Mouse (Mus musculus) liver, embryonic 11.5 days (tissue): ENCODE results near the gene Lman1l. TPM values are rescaled to one million over a fixed set of nuclear protein-coding genes. Genes with fewer than 3 reads are reported as not detected.

ENCODE experiments used
- ATAC-seq: fragments of 200-750 bp; cut with Nextera tagmentation; replicated peaks from 2 replicates; pipeline ENCODE4 v1.8.0; 2017; ENCODE audit warnings: moderate number of reproducible peaks, mild to moderate bottlenecking, moderate TSS enrichment, moderate library complexity; ENCODE audit not compliant: low FRiP score
- DNase-seq: peaks from one replicate; pipeline ENCODE4 v3.0.0-alpha.2; 2017; ENCODE audit warnings: low spot score
- H3K27ac ChIP-seq: fragments of 300-500 bp; sonication (generic); 2 replicates; pipeline ENCODE4 v1.5.1; 2014; ENCODE audit warnings: mild to moderate bottlenecking, low read depth, low read length, control low read depth
- H3K27me3 ChIP-seq: fragments of 300-500 bp; sonication (generic); replicated peaks from 2 replicates; pipeline ENCODE4 v1.6.1; 2014; ENCODE audit warnings: low read length, mixed read lengths; ENCODE audit not compliant: control insufficient read depth, insufficient read depth
- H3K36me3 ChIP-seq: fragments of 300-500 bp; sonication (generic); 2 replicates; pipeline ENCODE4 v1.6.1; 2014; ENCODE audit warnings: mild to moderate bottlenecking, low read length, moderate library complexity, mixed read lengths; ENCODE audit not compliant: control insufficient read depth, insufficient read depth
- H3K4me1 ChIP-seq: fragments of 300-500 bp; sonication (generic); replicated peaks from 2 replicates; pipeline ENCODE4 v1.6.1; 2014; ENCODE audit warnings: low read length, mixed read lengths; ENCODE audit not compliant: control insufficient read depth, insufficient read depth
- H3K4me2 ChIP-seq: fragments of 300-500 bp; sonication (generic); 2 replicates; pipeline ENCODE4 v1.6.1; 2014; ENCODE audit warnings: mild to moderate bottlenecking, control low read depth, moderate library complexity
- H3K4me3 ChIP-seq: fragments of 300-500 bp; sonication (generic); 2 replicates; pipeline ENCODE4 v1.5.1; 2014; ENCODE audit warnings: low read depth, low read length, control low read depth
- H3K9ac ChIP-seq: fragments of 300-500 bp; sonication (generic); 2 replicates; pipeline ENCODE4 v1.6.1; 2014; ENCODE audit warnings: low read depth, low read length, control low read depth
- H3K9me3 ChIP-seq: fragments of 300-500 bp; sonication (generic); 2 replicates; pipeline ENCODE4 v1.6.1; 2016; ENCODE audit warnings: low read length, inconsistent platforms, mixed read lengths; ENCODE audit not compliant: control insufficient read depth
- WGBS: fragments of 180-500 bp; shearing (Covaris S2); extraction: QIAGEN DNeasy Blood & Tissue Kit; methylation state at CpG from one replicate; pipeline ENCODE4 v1.1.7; 2014; 5-methylcytosine and 5-hydroxymethylcytosine counted together
- polyA plus RNA-seq: library from polyadenylated mRNA; unstranded; fragments of >200 nt; fragmentation: Nextera tagmentation; extraction: Ambion mirVana; gene quantifications from 2 replicates; pipeline ENCODE4 v1.2.1, GENCODE M21; 2014

Gene Lman1l
- not detected in 2 replicates for polyA plus RNA-seq

DNA sequence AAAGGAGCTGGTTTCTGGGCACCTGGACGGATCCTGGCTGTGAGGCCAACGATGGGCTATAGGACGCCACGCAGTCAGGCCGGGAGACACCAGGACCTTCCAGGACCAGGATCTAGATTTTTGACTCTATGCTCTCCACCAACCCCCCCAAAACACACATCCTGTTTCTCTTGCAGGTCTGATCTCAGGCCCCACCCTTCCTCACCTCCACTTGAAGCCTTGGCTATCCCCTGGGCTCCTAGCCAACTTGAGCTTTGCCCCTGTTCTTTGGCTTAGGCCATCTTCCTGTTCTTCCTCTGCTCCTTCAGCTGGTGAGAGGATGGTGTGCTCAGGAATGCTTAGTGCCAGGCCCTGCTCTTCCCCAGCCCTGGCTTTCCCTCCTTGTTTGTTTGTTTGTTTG is at the start of gene Lman1l:
Gene Lman1l (minus strand): TSS at position 101 of the 400 bp plus-strand sequence.
- Histone ChIP-seq H3K9ac (no peak within 1 kb of the TSS), H3K9me3 (no peaks in the 10 kb centered on the region), H3K27me3 (no peaks in the 10 kb centered on the region), H3K36me3 (peaks cover 3% of the 10 kb centered on the region; the same call in 1 of the 2 replicates), H3K27ac (no peak within 1 kb of the TSS), H3K4me1 (no peaks in the 10 kb centered on the region), H3K4me2 (no peak within 1 kb of the TSS), H3K4me3 (no peak within 1 kb of the TSS)
- DNase-seq (no peak), ATAC-seq (no peak)
- 91% methylated on average over 5 of the region's 5 CpGs for WGBS

DNA sequence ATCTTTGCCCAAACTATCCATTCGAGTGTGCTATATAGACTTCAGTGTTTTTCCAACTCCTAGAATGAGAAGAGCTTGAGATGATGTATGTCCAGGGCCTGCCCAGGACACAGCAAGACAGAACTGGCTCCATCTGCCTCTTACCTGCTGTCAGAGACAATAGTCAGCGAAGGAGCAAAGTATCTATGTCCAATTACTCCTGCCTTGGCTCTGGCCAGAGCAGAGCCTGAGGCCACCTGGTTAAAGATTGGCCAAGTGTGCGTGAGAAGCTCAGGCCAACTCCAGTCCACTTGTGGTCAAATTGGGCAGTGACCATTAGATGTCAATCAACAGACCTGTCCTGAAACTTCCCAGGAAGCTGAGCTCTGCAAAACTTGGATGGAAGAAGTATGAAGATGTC is 49.0 kb upstream of the Lman1l start:
- no peak overlapping the region for H3K4me3 ChIP-seq
- no peaks in the 10 kb centered on the region; the same call in 1 of the 2 replicates for H3K4me1 ChIP-seq
- H3K27me3 ChIP-seq = no peaks in the 10 kb centered on the region
- DNase-seq (no peak), ATAC-seq (no peak)
- no peaks in the 10 kb centered on the region for H3K36me3 ChIP-seq
- no peak overlapping the region for H3K4me2 ChIP-seq
- H3K9ac ChIP-seq = no peak overlapping the region
- H3K27ac ChIP-seq = no peak overlapping the region
- WGBS = 76% methylated on average over 3 of the region's 3 CpGs
- H3K9me3 ChIP-seq = no peaks in the 10 kb centered on the region

DNA sequence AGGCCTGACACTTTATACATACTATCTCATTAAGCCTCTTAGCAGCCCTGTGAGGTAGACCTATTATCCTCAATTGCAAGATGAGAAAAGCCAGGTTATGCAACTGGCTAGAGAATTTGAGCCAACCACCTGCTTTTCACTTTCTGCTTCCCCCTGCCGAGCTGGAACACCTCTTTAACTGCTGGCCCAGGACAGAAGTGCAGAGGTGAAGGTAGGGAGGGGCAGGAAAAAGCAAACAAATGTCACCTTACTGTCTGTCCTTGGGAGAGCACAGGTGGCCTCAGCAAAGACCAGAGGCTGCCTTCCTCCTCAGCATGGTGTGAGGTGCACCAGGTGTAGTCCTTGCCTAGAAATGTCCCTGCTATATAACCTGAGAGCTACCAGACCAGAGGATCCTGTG is 47.7 kb upstream of the Lman1l start:
- 30% methylated on average over 1 of the region's 1 CpGs for WGBS
- Histone ChIP-seq H3K4me1 (no peaks in the 10 kb centered on the region; the same call in 1 of the 2 replicates), H3K9ac (no peak overlapping the region), H3K4me3 (no peak overlapping the region), H3K27me3 (no peaks in the 10 kb centered on the region), H3K4me2 (no peak overlapping the region), H3K9me3 (no peaks in the 10 kb centered on the region), H3K27ac (no peak overlapping the region), H3K36me3 (no peaks in the 10 kb centered on the region)
- DNase-seq (no peak), ATAC-seq (no peak)

DNA sequence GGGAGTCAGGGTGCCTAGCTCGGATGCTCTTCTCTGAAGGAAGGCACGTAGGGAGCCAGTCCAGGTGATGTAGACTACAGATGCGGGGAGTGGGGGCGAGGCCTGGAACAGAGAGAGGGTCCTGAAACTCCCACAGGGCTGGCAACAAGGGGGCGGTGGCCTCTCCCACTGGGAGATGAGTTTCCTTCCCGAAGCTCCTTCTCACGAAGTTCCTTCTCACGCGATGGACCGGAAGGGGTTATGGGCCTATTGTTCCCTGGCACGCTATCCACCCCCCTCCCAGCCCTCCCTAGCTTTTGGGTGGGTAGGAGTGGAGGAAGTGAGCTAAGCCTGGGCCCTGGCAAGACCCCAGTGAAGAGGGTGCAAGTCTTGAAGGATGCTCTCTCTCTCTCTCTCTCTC is 47.2 kb upstream of the Lman1l start:
- H3K4me3 ChIP-seq = no peak overlapping the region
- no peak overlapping the region for H3K4me2 ChIP-seq
- H3K27me3 ChIP-seq = no peaks in the 10 kb centered on the region
- no peak for ATAC-seq
- H3K36me3 ChIP-seq = no peaks in the 10 kb centered on the region
- H3K4me1 ChIP-seq = no peaks in the 10 kb centered on the region; the same call in 1 of the 2 replicates
- no peak for DNase-seq
- H3K9me3 ChIP-seq = no peaks in the 10 kb centered on the region
- H3K9ac ChIP-seq = no peak overlapping the region
- WGBS = 56% methylated on average over 11 of the region's 11 CpGs
- H3K27ac ChIP-seq = no peak overlapping the region

DNA sequence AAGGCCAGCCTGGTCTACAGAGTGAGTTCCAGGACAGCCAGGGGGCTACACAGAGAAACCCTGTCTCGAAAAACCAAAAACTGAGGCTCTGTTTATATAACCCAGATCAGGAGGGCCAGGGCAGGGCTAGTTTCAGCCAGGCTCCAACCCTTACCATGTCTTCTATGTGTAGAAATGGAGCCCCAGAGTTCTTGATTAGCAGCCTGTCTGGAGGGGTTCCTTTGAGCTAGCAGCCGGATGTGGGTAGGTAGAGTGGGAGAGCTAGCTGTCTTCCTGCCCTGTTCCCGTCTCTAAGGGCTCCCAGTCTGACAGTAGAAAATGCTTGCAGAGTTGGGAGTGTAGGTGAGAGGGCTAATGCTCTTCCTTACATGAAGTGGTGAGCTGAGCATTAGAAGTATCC is 46.6 kb upstream of the Lman1l start:
- Histone ChIP-seq H3K27ac (no peak overlapping the region), H3K4me3 (no peak overlapping the region), H3K36me3 (no peaks in the 10 kb centered on the region), H3K27me3 (no peaks in the 10 kb centered on the region), H3K9me3 (no peaks in the 10 kb centered on the region), H3K4me1 (no peaks in the 10 kb centered on the region; the same call in 1 of the 2 replicates), H3K4me2 (no peak overlapping the region), H3K9ac (no peak overlapping the region)
- ATAC-seq = no peak
- DNase-seq = no peak
- WGBS = 59% methylated on average over 3 of the region's 3 CpGs

DNA sequence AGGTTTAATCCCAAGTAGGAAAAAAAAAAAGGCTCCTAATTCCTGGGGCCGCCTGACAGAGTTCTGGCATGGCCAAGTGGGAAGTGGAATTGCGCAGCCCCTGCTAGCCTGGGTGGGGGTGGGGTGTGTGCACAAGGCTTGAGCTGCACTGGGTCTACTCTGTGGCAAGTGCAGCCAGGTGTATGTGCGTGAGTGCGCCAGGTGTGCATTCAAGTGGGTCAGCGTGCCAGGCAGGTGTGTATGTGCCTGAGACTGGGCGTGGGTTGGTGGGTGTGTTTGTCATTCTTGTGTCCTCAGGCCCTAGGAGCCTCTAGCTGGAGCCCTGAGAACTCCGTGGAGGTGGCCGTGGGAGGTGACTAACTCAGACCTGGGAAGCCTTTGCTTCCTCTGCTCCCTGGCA is 46.0 kb upstream of the Lman1l start:
- Histone ChIP-seq H3K4me2 (no peak overlapping the region), H3K36me3 (no peaks in the 10 kb centered on the region), H3K9me3 (no peaks in the 10 kb centered on the region), H3K4me3 (no peak overlapping the region), H3K4me1 (no peaks in the 10 kb centered on the region; the same call in 1 of the 2 replicates), H3K27ac (no peak overlapping the region), H3K9ac (no peak overlapping the region), H3K27me3 (no peaks in the 10 kb centered on the region)
- WGBS = 75% methylated on average over 8 of the region's 8 CpGs
- ATAC-seq = no peak
- no peak for DNase-seq

DNA sequence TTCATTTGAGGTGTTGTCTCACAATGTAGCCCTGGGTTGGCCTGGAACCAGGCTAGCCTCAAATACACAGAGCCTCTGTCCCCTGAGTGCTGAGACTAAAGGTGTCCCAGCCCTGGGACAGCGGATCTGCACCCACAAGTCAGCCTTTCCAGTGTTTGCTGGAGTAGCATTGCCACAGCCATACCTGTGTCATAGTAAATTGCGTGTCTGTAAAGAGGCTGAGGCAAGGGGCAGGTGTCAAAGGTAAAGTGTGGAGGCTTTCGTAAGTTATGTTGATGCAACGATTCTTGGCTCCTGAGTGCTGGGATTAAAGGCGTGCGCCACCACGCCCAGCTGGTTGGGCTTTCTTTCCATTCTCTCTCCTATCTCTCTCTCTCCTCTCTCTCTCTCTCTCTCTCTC is 44.0 kb upstream of the Lman1l start:
- H3K4me1 ChIP-seq = peaks cover 6% of the 10 kb centered on the region
- no peak overlapping the region for H3K27ac ChIP-seq
- H3K4me2 ChIP-seq = no peak overlapping the region
- ATAC-seq (no peak), DNase-seq (no peak)
- H3K9ac ChIP-seq = no peak overlapping the region
- no peaks in the 10 kb centered on the region for H3K27me3 ChIP-seq
- no peak overlapping the region for H3K4me3 ChIP-seq
- H3K9me3 ChIP-seq = no peaks in the 10 kb centered on the region
- no peaks in the 10 kb centered on the region for H3K36me3 ChIP-seq
- WGBS = 57% methylated on average over 7 of the region's 7 CpGs

DNA sequence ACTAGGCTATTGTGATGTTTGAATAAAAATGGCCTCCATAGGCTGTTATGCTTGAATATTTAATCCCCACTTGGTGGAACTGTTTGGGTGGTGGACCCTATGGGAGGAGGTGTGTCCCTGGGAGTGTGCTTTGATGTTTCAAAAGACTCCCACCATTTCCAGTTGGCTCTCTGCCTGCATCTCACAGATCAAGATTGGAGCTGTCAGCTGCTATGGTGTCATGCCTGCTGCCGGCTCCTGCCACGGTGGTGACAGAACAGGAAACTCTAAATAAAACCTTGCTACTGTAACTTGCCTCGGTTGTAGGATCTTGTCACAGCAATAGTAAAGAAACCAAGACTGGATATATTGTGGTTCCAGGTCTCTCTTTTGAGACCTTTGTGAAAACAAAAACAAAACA is 41.0 kb upstream of the Lman1l start:
- no peak overlapping the region for H3K27ac ChIP-seq
- H3K27me3 ChIP-seq = no peaks in the 10 kb centered on the region
- H3K9me3 ChIP-seq = no peaks in the 10 kb centered on the region
- no peak overlapping the region for H3K9ac ChIP-seq
- 55% methylated on average over 3 of the region's 3 CpGs for WGBS
- H3K4me3 ChIP-seq = no peak overlapping the region
- DNase-seq (no peak), ATAC-seq (no peak)
- no peak overlapping the region for H3K4me2 ChIP-seq
- peaks cover 6% of the 10 kb centered on the region for H3K4me1 ChIP-seq
- H3K36me3 ChIP-seq = no peaks in the 10 kb centered on the region

DNA sequence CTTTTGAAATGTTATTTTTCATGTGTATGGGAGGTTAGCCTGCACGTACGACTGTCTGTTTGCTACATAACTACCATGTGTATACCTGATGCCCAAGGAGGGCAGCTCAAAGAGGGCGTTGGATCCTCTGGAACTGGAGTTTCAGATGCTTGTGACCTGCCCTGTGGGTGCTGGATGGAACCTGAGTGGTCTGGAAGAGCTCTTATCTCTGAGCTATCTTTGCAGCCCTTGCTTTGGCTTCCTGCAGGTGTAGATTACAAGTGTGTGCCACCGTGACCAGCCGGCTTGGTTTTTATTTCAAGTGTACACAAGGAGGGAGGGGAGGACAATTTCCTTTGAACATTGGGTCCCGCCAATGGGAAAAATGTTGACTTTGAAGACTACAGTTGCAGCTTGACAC is 39.9 kb upstream of the Lman1l start:
- peak overlapping the region; percentile 23; the same call in 1 of the 2 replicates for H3K9ac ChIP-seq
- ATAC-seq = peak; percentile 72

More for the DNA sequence above, 39.9 kb upstream of the Lman1l start:
- no peaks in the 10 kb centered on the region for H3K36me3 ChIP-seq
- H3K27ac ChIP-seq = no peak overlapping the region
- 45% methylated on average over 6 of the region's 6 CpGs for WGBS
- H3K4me1 ChIP-seq = peaks cover 10% of the 10 kb centered on the region
- H3K9me3 ChIP-seq = no peaks in the 10 kb centered on the region
- no peak for DNase-seq
- no peak overlapping the region for H3K4me3 ChIP-seq
- no peaks in the 10 kb centered on the region for H3K27me3 ChIP-seq
- 0 out of 2 replicates have a peak overlapping the region, but pooled peaks have one; percentile 25 for H3K4me2 ChIP-seq
